8 mouse cellular contexts compared by ENCODE assay signal in the genomic region with DNA sequence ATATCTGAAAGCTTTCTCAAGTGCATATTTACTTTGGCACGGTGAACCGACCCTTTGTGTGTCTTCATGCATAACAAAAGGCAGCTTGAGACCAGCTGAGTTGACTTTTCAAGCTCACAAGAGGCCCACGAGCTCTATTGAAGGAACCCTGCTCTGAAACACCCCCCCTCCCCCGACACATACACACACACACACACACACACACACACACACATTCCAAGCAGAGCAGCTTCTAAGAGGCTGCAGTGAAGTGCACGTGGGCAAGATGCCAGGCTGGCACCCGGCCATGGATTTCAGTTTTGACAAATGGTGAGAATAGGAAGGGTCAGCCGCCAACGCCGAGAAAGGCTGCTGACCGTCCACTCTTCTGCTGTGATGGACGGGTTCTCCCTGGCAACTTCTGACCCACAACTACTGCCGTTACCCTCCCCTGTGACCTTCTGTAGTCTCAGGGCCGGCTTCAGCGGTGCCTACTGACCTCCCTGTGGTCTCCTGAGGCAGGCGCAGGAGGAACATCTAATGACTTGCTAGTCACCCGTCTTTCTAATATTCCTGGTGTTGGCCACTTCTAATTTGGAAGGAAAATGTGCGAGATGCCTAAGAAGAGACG.
DNase-seq lines count a peak whose midpoint lies in the region; ATAC-seq and TF ChIP-seq lines count a peak whose summit lies in the region.
"Had no signal": no experiment of that assay in that cellular context is flagged by ENCODE, and none has a peak within 500 bp of the region (broad histone marks: within the 10 kb centered on the region; RNA-seq: fewer than 3 reads in every experiment).

No protein-coding gene starts in this region.

- no peak overlapping the region for H3K4me3 ChIP-seq in embryonic facial prominence, embryonic 15.5 days (replicated peaks)
- H3K4me3 ChIP-seq in midbrain, postnatal 0 days (ENCODE audit: low read depth, low read length): no peak overlapping the region
- H3K4me3 ChIP-seq: layer of hippocampus, adult 2 months had no signal

- 34% methylated on average over 18 of the region's 18 CpGs for WGBS in embryonic facial prominence, embryonic 15.5 days
- 29% methylated on average over 18 of the region's 18 CpGs for WGBS in midbrain, postnatal 0 days

- ATAC-seq in embryonic facial prominence, embryonic 15.5 days (ENCODE audit: insufficient number of reproducible peaks, low FRiP score, low TSS enrichment, low read depth): no peak
- ATAC-seq in midbrain, postnatal 0 days (ENCODE audit: low FRiP score): peak; percentile 47; the same call in 1 of the 2 replicates
- no peak for ATAC-seq in granulocyte monocyte progenitor cell, adult 5-6 weeks (replicated peaks; ENCODE audit: poor library complexity, severe bottlenecking)

- intact Hi-C loops in heart, postnatal 36 days (cut with DNase I): no loop called here
- intact Hi-C loops in left cerebral cortex, postnatal 25 days (cut with DNase I): no loop called here

- H3K27ac ChIP-seq in embryonic facial prominence, embryonic 15.5 days (replicated peaks): 0 out of 2 replicates have a peak overlapping the region, but pooled peaks have one; percentile 4
- no peak overlapping the region for H3K27ac ChIP-seq in midbrain, postnatal 0 days (ENCODE audit: low read depth, low read length)
- H3K27ac ChIP-seq: layer of hippocampus, adult 2 months had no signal

- TF ChIP-seq CTCF in midbrain, postnatal 0 days (IDR thresholded peaks at IDR 0.05): no peak

- H3K9me3 ChIP-seq in embryonic facial prominence, embryonic 15.5 days (replicated peaks): no peaks in the 10 kb centered on the region
- no peaks in the 10 kb centered on the region for H3K9me3 ChIP-seq in midbrain, postnatal 0 days (ENCODE audit: low read length)

- H3K9ac ChIP-seq in embryonic facial prominence, embryonic 15.5 days: no peak overlapping the region
- H3K9ac ChIP-seq in midbrain, postnatal 0 days (replicated peaks; ENCODE audit: low read length, poor library complexity, severe bottlenecking): no peak overlapping the region

- no peak overlapping the region for H3K4me2 ChIP-seq in embryonic facial prominence, embryonic 15.5 days (replicated peaks)
- H3K4me2 ChIP-seq in midbrain, postnatal 0 days (ENCODE audit: low read depth, low read length, poor library complexity, severe bottlenecking): no peak overlapping the region

- H3K4me1 ChIP-seq in embryonic facial prominence, embryonic 15.5 days: peaks cover 17% of the 10 kb centered on the region
- H3K4me1 ChIP-seq in midbrain, postnatal 0 days (ENCODE audit: insufficient read depth, low read length): no peaks in the 10 kb centered on the region

- no peaks in the 10 kb centered on the region for H3K36me3 ChIP-seq in embryonic facial prominence, embryonic 15.5 days
- H3K36me3 ChIP-seq in midbrain, postnatal 0 days (ENCODE audit: insufficient read depth, low read length): no peaks in the 10 kb centered on the region

- no peaks in the 10 kb centered on the region for H3K27me3 ChIP-seq in embryonic facial prominence, embryonic 15.5 days
- H3K27me3 ChIP-seq in midbrain, postnatal 0 days (ENCODE audit: insufficient read depth, low read length): no peaks in the 10 kb centered on the region

- peak; percentile 10 for DNase-seq in R1 (ENCODE audit: low read depth, low spot score)
- peak; percentile 95 for DNase-seq in adrenal gland, postnatal 14 days
- DNase-seq in heart, postnatal 36 days: peak; percentile 10 to 63
- peak; percentile 17 to 21 for DNase-seq in left cerebral cortex, postnatal 25 days (ENCODE audit: low spot score in 2 of 2)
- peak; percentile 83 for DNase-seq in midbrain, postnatal 0 days (ENCODE audit: low spot score)

Comparison
In these comparisons a context has a peak if more than half of its experiments do, and no peak if none do; other contexts are left out.
1. DNase-seq: peak in every context shown above with its lines; median percentile 95 in adrenal gland, postnatal 14 days; 83 in midbrain, postnatal 0 days; 36 in heart, postnatal 36 days; 19 in left cerebral cortex, postnatal 25 days; 10 in R1.